21 mouse cellular contexts compared by ENCODE assay signal in the genomic region with DNA sequence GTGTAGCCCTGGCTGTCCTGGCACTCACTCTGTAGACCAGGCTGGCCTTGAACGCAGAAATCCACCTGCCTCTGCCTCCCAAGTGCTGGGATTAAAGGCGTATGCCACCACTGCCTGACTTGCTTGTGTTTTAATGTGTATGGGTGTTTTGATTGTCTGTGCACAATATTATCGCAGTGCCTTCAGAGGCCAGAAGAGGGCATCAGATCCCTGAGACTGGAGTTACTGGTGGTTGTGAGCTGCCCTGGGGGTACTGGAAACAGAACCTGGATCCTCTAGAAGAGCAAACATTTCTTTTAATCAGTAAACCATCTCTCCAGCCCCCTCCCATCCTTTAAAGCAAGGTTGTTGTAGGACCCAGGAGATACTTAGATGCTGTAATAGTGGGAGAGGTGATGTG. TPM values are rescaled to one million over a fixed set of nuclear protein-coding genes. Genes with fewer than 3 reads are reported as not detected.
DNase-seq lines count a peak whose midpoint lies in the region; ATAC-seq and TF ChIP-seq lines count a peak whose summit lies in the region.
"Had no signal": no experiment of that assay in that cellular context is flagged by ENCODE, and none has a peak within 500 bp of the region (broad histone marks: within the 10 kb centered on the region; RNA-seq: fewer than 3 reads in every experiment).

No protein-coding gene starts in this region.

- H3K4me1 ChIP-seq in heart, postnatal 0 days (ENCODE audit: control insufficient read depth, insufficient read depth), result peaks cover 6% of the 10 kb centered on the region; the same call in 1 of the 2 replicates
- peaks cover 18% of the 10 kb centered on the region for H3K4me1 ChIP-seq in heart, embryonic 12.5 days (replicated peaks)
- H3K4me1 ChIP-seq in liver, postnatal 0 days (ENCODE audit: insufficient read depth), result peaks cover 24% of the 10 kb centered on the region
- 0 out of 2 replicates have a peak, but pooled peaks cover 2% of the 10 kb centered on the region for H3K4me1 ChIP-seq in liver, embryonic 11.5 days (replicated peaks; ENCODE audit: control insufficient read depth, insufficient read depth, low read length)
- no peaks in the 10 kb centered on the region for H3K4me1 ChIP-seq in ES-Bruce4 (ENCODE audit: control insufficient read depth, insufficient read depth, low read length)
- peaks cover 9% of the 10 kb centered on the region; the same call in 1 of the 2 replicates for H3K4me1 ChIP-seq in small intestine, adult 2 months (ENCODE audit: control insufficient read depth, insufficient read depth, insufficient read length, low read length)
- peaks cover 20% of the 10 kb centered on the region for H3K4me1 ChIP-seq in forebrain, embryonic 14.5 days (ENCODE audit: control insufficient read depth, insufficient read depth, low read length)

- no peaks in the 10 kb centered on the region for H3K36me3 ChIP-seq in heart, postnatal 0 days (replicated peaks; ENCODE audit: control insufficient read depth, insufficient read depth, low read length)
- H3K36me3 ChIP-seq in heart, embryonic 12.5 days, result no peaks in the 10 kb centered on the region
- no peaks in the 10 kb centered on the region for H3K36me3 ChIP-seq in liver, postnatal 0 days (replicated peaks; ENCODE audit: insufficient read depth, low read length)
- H3K36me3 ChIP-seq in liver, embryonic 11.5 days (ENCODE audit: control insufficient read depth, insufficient read depth, low read length), result no peaks in the 10 kb centered on the region
- no peaks in the 10 kb centered on the region for H3K36me3 ChIP-seq in ES-Bruce4 (ENCODE audit: control insufficient read depth, insufficient read depth, low read length, poor library complexity, severe bottlenecking)
- no peaks in the 10 kb centered on the region for H3K36me3 ChIP-seq in small intestine, adult 2 months (ENCODE audit: control insufficient read depth, insufficient read depth, low read length)
- H3K36me3 ChIP-seq in forebrain, embryonic 14.5 days (ENCODE audit: control insufficient read depth, insufficient read depth, low read length), result 0 out of 2 replicates have a peak, but pooled peaks cover 13% of the 10 kb centered on the region
- H3K36me3 ChIP-seq: forebrain, embryonic 10.5 days; hindbrain, embryonic 13.5 days; limb, embryonic 13.5 days; stomach, embryonic 15.5 days had no signal

- H3K9ac ChIP-seq in heart, postnatal 0 days (replicated peaks; ENCODE audit: low read depth, low read length), result no peak overlapping the region
- no peak overlapping the region for H3K9ac ChIP-seq in heart, embryonic 12.5 days
- H3K9ac ChIP-seq in liver, postnatal 0 days (replicated peaks), result no peak overlapping the region
- no peak overlapping the region for H3K9ac ChIP-seq in liver, embryonic 11.5 days (ENCODE audit: low read depth, low read length)
- no peak overlapping the region for H3K9ac ChIP-seq in ES-Bruce4 (ENCODE audit: low read depth, poor library complexity, severe bottlenecking)
- no peak overlapping the region for H3K9ac ChIP-seq in forebrain, embryonic 14.5 days (ENCODE audit: low read length)
- H3K9ac ChIP-seq: hindbrain, embryonic 13.5 days; limb, embryonic 13.5 days; stomach, embryonic 15.5 days had no signal

- no peak for DNase-seq in heart, postnatal 0 days (ENCODE audit: low spot score)
- DNase-seq in liver, postnatal 0 days, result no peak
- DNase-seq in liver, embryonic 11.5 days (ENCODE audit: low spot score), result no peak
- DNase-seq in frontal cortex, postnatal 14 days (ENCODE audit: low spot score in 2 of 2), result no peak
- DNase-seq in forebrain, embryonic 14.5 days (ENCODE audit: low spot score), result no peak
- DNase-seq: adrenal gland, adult 2 months; cerebellum, adult 18-20 months; heart, adult 11 months; kidney, adult 8-10 months; lung, postnatal 10 days; right cerebral cortex, postnatal 4 days; thymus, postnatal 36 days had no signal

- WGBS in heart, postnatal 0 days, result 78% methylated on average over 3 of the region's 3 CpGs
- 67% methylated on average over 3 of the region's 3 CpGs for WGBS in heart, embryonic 12.5 days
- WGBS in liver, postnatal 0 days (ENCODE audit: insufficient replicate concordance), result 75% methylated on average over 3 of the region's 3 CpGs
- WGBS in liver, embryonic 11.5 days, result 73% methylated on average over 3 of the region's 3 CpGs
- 86% methylated on average over 3 of the region's 3 CpGs for WGBS in small intestine, adult 2 months
- 87% methylated on average over 3 of the region's 3 CpGs for WGBS in forebrain, embryonic 14.5 days

- no peak overlapping the region for H3K4me3 ChIP-seq in heart, postnatal 0 days (ENCODE audit: low read depth, low read length)
- H3K4me3 ChIP-seq in heart, embryonic 12.5 days, result no peak overlapping the region
- H3K4me3 ChIP-seq in liver, postnatal 0 days (ENCODE audit: low read depth, low read length), result no peak overlapping the region
- H3K4me3 ChIP-seq in liver, embryonic 11.5 days (ENCODE audit: low read depth, low read length), result no peak overlapping the region
- no peak overlapping the region for H3K4me3 ChIP-seq in ES-Bruce4 (ENCODE audit: low read depth, low read length)
- no peak overlapping the region for H3K4me3 ChIP-seq in small intestine, adult 2 months (ENCODE audit: low read depth, low read length)
- no peak overlapping the region for H3K4me3 ChIP-seq in forebrain, embryonic 14.5 days (ENCODE audit: low read depth, low read length)
- H3K4me3 ChIP-seq: forebrain, embryonic 10.5 days had no signal

- H3K4me2 ChIP-seq in heart, postnatal 0 days (ENCODE audit: low read depth, low read length), result no peak overlapping the region
- H3K4me2 ChIP-seq in heart, embryonic 12.5 days, result no peak overlapping the region
- H3K4me2 ChIP-seq in liver, postnatal 0 days (ENCODE audit: low read depth, low read length), result no peak overlapping the region
- H3K4me2 ChIP-seq in liver, embryonic 11.5 days, result no peak overlapping the region
- no peak overlapping the region for H3K4me2 ChIP-seq in forebrain, embryonic 14.5 days (ENCODE audit: low read length)

- 0 out of 2 replicates have a peak, but pooled peaks have one; percentile 3 for TF ChIP-seq CTCF in heart, postnatal 0 days (IDR thresholded peaks at IDR 0.05; ENCODE audit: low read depth)
- peak; percentile 30 for TF ChIP-seq CTCF in liver, postnatal 0 days (IDR thresholded peaks at IDR 0.05; ENCODE audit: low read depth)
- peak; percentile 49 for TF ChIP-seq CTCF in ES-Bruce4 (IDR thresholded peaks at IDR 0.05; ENCODE audit: low read depth, low read length)
- TF ChIP-seq CTCF in small intestine, adult 2 months (IDR thresholded peaks at IDR 0.05; ENCODE audit: extremely low read depth, insufficient read length, insufficient replicate concordance, low read depth, low read length), result peak; percentile 9; the same call in 1 of the 2 replicates

- no peak for ATAC-seq in heart, postnatal 0 days (ENCODE audit: insufficient read depth, low read depth)
- ATAC-seq in heart, embryonic 12.5 days (ENCODE audit: insufficient number of reproducible peaks, low FRiP score), result no peak
- no peak for ATAC-seq in liver, postnatal 0 days
- ATAC-seq in liver, embryonic 11.5 days (replicated peaks; ENCODE audit: low FRiP score), result no peak
- ATAC-seq in forebrain, embryonic 14.5 days, result no peak
- ATAC-seq: Patski had no signal

- TF ChIP-seq POLR2A in ES-Bruce4 (IDR thresholded peaks at IDR 0.05; ENCODE audit: insufficient read depth, low read length), result no peak
- no peak for TF ChIP-seq POLR2A in small intestine, adult 2 months (IDR thresholded peaks at IDR 0.05; ENCODE audit: low read depth, low read length)

- peaks cover 48% of the 10 kb centered on the region for H3K27me3 ChIP-seq in heart, postnatal 0 days (ENCODE audit: control insufficient read depth, insufficient read depth, low read length)
- H3K27me3 ChIP-seq in heart, embryonic 12.5 days (replicated peaks), result peaks cover 45% of the 10 kb centered on the region
- H3K27me3 ChIP-seq in liver, postnatal 0 days (ENCODE audit: insufficient read depth, low read length), result peaks cover 43% of the 10 kb centered on the region
- peaks cover 46% of the 10 kb centered on the region for H3K27me3 ChIP-seq in liver, embryonic 11.5 days (replicated peaks; ENCODE audit: control insufficient read depth, insufficient read depth, low read length)
- peaks cover 15% of the 10 kb centered on the region; the same call in 1 of the 2 replicates for H3K27me3 ChIP-seq in ES-Bruce4 (ENCODE audit: control insufficient read depth, insufficient read depth, low read length, poor library complexity, severe bottlenecking)
- peaks cover 38% of the 10 kb centered on the region for H3K27me3 ChIP-seq in small intestine, adult 2 months (ENCODE audit: control insufficient read depth, insufficient read depth, low read length)
- no peaks in the 10 kb centered on the region for H3K27me3 ChIP-seq in forebrain, embryonic 14.5 days (replicated peaks; ENCODE audit: control insufficient read depth, insufficient read depth, low read length)
- H3K27me3 ChIP-seq: Patski had no signal

- TF ChIP-seq EP300 in heart, postnatal 0 days (IDR thresholded peaks at IDR 0.05; ENCODE audit: low read depth), result no peak
- no peak for TF ChIP-seq EP300 in liver, postnatal 0 days (IDR thresholded peaks at IDR 0.05; ENCODE audit: low read depth)
- no peak for TF ChIP-seq EP300 in ES-Bruce4 (IDR thresholded peaks at IDR 0.05; ENCODE audit: insufficient read depth, low read depth, low read length)

- no peaks in the 10 kb centered on the region for H3K9me3 ChIP-seq in heart, postnatal 0 days (replicated peaks; ENCODE audit: control insufficient read depth, low read length)
- H3K9me3 ChIP-seq in heart, embryonic 12.5 days (replicated peaks), result no peaks in the 10 kb centered on the region
- H3K9me3 ChIP-seq in liver, postnatal 0 days (ENCODE audit: low read length), result no peaks in the 10 kb centered on the region
- no peaks in the 10 kb centered on the region for H3K9me3 ChIP-seq in liver, embryonic 11.5 days (ENCODE audit: control insufficient read depth, low read length)
- H3K9me3 ChIP-seq in ES-Bruce4 (replicated peaks; ENCODE audit: control insufficient read depth, insufficient read depth, low read length, poor library complexity, severe bottlenecking), result no peaks in the 10 kb centered on the region
- no peaks in the 10 kb centered on the region for H3K9me3 ChIP-seq in forebrain, embryonic 14.5 days (replicated peaks; ENCODE audit: control insufficient read depth, low read length)
- H3K9me3 ChIP-seq: hindbrain, embryonic 13.5 days; stomach, embryonic 15.5 days had no signal

- no peak overlapping the region for H3K27ac ChIP-seq in heart, postnatal 0 days (ENCODE audit: low read depth)
- no peak overlapping the region for H3K27ac ChIP-seq in heart, embryonic 12.5 days (ENCODE audit: poor library complexity, severe bottlenecking)
- H3K27ac ChIP-seq in liver, postnatal 0 days (ENCODE audit: low read depth), result no peak overlapping the region
- H3K27ac ChIP-seq in liver, embryonic 11.5 days (ENCODE audit: low read depth, low read length), result no peak overlapping the region
- H3K27ac ChIP-seq in ES-Bruce4 (ENCODE audit: insufficient read depth, low read length), result no peak overlapping the region
- no peak overlapping the region for H3K27ac ChIP-seq in small intestine, adult 2 months (ENCODE audit: insufficient read depth, low read depth, low read length)
- no peak overlapping the region for H3K27ac ChIP-seq in forebrain, embryonic 14.5 days (ENCODE audit: low read depth, low read length)
- H3K27ac ChIP-seq: forebrain, embryonic 10.5 days; hindbrain, embryonic 13.5 days; limb, embryonic 13.5 days; stomach, embryonic 15.5 days had no signal

RNA-seq across cellular contexts. Expression of a gene that starts 3.0 kb away (rescaled TPM):
- total RNA-seq in heart, postnatal 0 days (2014; rRNA removed; ENCODE audit: low replicate concordance), result 0.66 and 2.1 TPM in 2 replicates
- 0.38 and 0.75 TPM in 2 replicates for polyA plus RNA-seq in heart, postnatal 0 days (2015; fragmentation: Nextera tagmentation; extraction: Ambion mirVana)
- 0.42 and 0.59 TPM in 2 replicates for polyA plus RNA-seq in heart, embryonic 12.5 days (2016; fragmentation: Nextera tagmentation; extraction: Ambion mirVana)
- polyA plus RNA-seq in liver, postnatal 0 days (2015; fragmentation: Nextera tagmentation; extraction: Ambion mirVana), result 0.05 and 0.12 TPM in 2 replicates
- 0.29 and 0.60 TPM in 2 replicates for polyA plus RNA-seq in liver, embryonic 11.5 days (2014; fragmentation: Nextera tagmentation; extraction: Ambion mirVana)
- polyA plus RNA-seq in ES-Bruce4 (2011; ENCODE audit: insufficient read depth, insufficient read length, low read depth, missing spikeins), result 0.29 and 0.69 TPM in 2 replicates
- polyA plus RNA-seq in small intestine, adult 2 months (2012; rRNA removed), result 1.1 and 1.5 TPM in 2 replicates
- polyA plus RNA-seq in forebrain, embryonic 14.5 days (2014; fragmentation: Nextera tagmentation; extraction: Ambion mirVana), result 10.9 and 11.8 TPM in 2 replicates
- total RNA-seq: monocyte, adult 5-6 weeks had no signal
